Mouse (Mus musculus) heart, postnatal 0 days (tissue): ENCODE measurements around the gene Xpnpep1. TPM values are rescaled to one million over a fixed set of nuclear protein-coding genes. Genes with fewer than 3 reads are reported as not detected.

ENCODE experiments used
- ATAC-seq: fragments of 200-750 bp; cut with Nextera tagmentation; 2 replicates; pipeline ENCODE4 v1.8.0; 2017; ENCODE audit warnings: low read depth, moderate number of reproducible peaks, moderate library complexity; ENCODE audit not compliant: insufficient read depth
- DNase-seq: peaks from one replicate; pipeline ENCODE4 v3.0.0-alpha.2; 2016; ENCODE audit warnings: low spot score
- H3K27ac ChIP-seq: fragments of 300-500 bp; sonication (generic); 2 replicates; pipeline ENCODE4 v1.5.1; 2014; ENCODE audit warnings: low read depth, mild to moderate bottlenecking
- H3K27me3 ChIP-seq: fragments of 300-500 bp; sonication (generic); 2 replicates; pipeline ENCODE4 v1.6.1; 2014; ENCODE audit warnings: low read length, mixed read lengths; ENCODE audit not compliant: control insufficient read depth, insufficient read depth
- H3K36me3 ChIP-seq: fragments of 300-500 bp; sonication (generic); replicated peaks from 2 replicates; pipeline ENCODE4 v1.6.1; 2014; ENCODE audit warnings: low read length, mixed read lengths; ENCODE audit not compliant: control insufficient read depth, insufficient read depth
- H3K4me1 ChIP-seq: fragments of 300-500 bp; sonication (generic); 2 replicates; pipeline ENCODE4 v1.6.1; 2014; ENCODE audit warnings: antibody characterized with exemption; ENCODE audit not compliant: control insufficient read depth, insufficient read depth
- H3K4me2 ChIP-seq: fragments of 300-500 bp; sonication (generic); 2 replicates; pipeline ENCODE4 v1.6.1; 2014; ENCODE audit warnings: low read depth, mild to moderate bottlenecking, low read length, moderate library complexity
- H3K4me3 ChIP-seq: fragments of 300-500 bp; sonication (generic); 2 replicates; pipeline ENCODE4 v1.5.1; 2014; ENCODE audit warnings: low read depth, low read length
- H3K9ac ChIP-seq: fragments of 300-500 bp; sonication (generic); replicated peaks from 2 replicates; pipeline ENCODE4 v1.6.1; 2014; ENCODE audit warnings: low read depth, low read length, mixed read lengths
- H3K9me3 ChIP-seq: fragments of 300-500 bp; sonication (generic); replicated peaks from 2 replicates; pipeline ENCODE4 v1.6.1; 2016; ENCODE audit warnings: low read length; ENCODE audit not compliant: control insufficient read depth
- CTCF ChIP-seq: IDR thresholded peaks from 2 replicates; pipeline ENCODE4 v1.5.1; 2016; ENCODE audit warnings: antibody characterized with exemption, control low read depth, low read depth
- EP300 ChIP-seq: IDR thresholded peaks from 2 replicates; pipeline ENCODE4 v1.6.1; 2016; ENCODE audit warnings: antibody characterized with exemption, low read depth
- WGBS: fragments of 180-500 bp; shearing (Covaris S2); extraction: QIAGEN DNeasy Blood & Tissue Kit; methylation state at CpG from one replicate; pipeline ENCODE4 v1.1.7; 2014; 5-methylcytosine and 5-hydroxymethylcytosine counted together
- polyA plus RNA-seq: library from polyadenylated mRNA; unstranded; fragments of >200 nt; fragmentation: Nextera tagmentation; extraction: Ambion mirVana; gene quantifications from 2 replicates; pipeline ENCODE4 v1.2.1, GENCODE M21; 2015
- total RNA-seq: library from RNA; depleted of rRNA; stranded (reverse); fragments of >200 nt; gene quantifications from 2 replicates; pipeline ENCODE4 v1.2.3, GENCODE M21; 2014; ENCODE audit warnings: low replicate concordance

The Xpnpep1 gene
- total and polyA plus RNA-seq, 2 experiments from 2014 or later: 107 to 119 TPM

DNA sequence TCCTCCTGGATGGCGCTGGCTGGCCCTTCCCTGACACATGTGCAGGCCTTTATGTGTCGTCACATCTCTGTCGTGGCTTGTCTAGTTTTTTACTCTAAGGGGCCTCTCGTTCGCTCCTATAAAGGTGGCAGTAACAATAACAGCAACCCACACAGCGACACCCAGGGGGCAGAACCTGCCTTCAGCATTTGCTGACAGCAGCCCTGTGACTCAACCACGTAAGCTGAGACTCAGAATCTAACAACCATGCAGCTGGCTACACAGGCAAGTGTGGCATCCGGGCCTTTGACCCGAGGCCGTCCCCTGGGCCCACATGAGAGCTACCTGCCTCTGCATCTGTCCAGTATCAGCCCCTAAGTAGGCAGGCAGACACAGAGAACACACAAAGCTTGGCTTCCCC is 18.5 kb downstream of the Xpnpep1 start:
- no peak overlapping the region for H3K4me3 ChIP-seq
- H3K9me3 ChIP-seq: no peaks in the 10 kb centered on the region
- no peaks in the 10 kb centered on the region for H3K27me3 ChIP-seq
- no peak overlapping the region for H3K9ac ChIP-seq
- TF ChIP-seq EP300: no peak
- 67% methylated on average over 10 of the region's 10 CpGs for WGBS
- no peak overlapping the region for H3K27ac ChIP-seq
- peaks cover 33% of the 10 kb centered on the region for H3K36me3 ChIP-seq
- DNase-seq (no peak), ATAC-seq (no peak)
- no peak overlapping the region for H3K4me2 ChIP-seq
- peaks cover 30% of the 10 kb centered on the region for H3K4me1 ChIP-seq

DNA sequence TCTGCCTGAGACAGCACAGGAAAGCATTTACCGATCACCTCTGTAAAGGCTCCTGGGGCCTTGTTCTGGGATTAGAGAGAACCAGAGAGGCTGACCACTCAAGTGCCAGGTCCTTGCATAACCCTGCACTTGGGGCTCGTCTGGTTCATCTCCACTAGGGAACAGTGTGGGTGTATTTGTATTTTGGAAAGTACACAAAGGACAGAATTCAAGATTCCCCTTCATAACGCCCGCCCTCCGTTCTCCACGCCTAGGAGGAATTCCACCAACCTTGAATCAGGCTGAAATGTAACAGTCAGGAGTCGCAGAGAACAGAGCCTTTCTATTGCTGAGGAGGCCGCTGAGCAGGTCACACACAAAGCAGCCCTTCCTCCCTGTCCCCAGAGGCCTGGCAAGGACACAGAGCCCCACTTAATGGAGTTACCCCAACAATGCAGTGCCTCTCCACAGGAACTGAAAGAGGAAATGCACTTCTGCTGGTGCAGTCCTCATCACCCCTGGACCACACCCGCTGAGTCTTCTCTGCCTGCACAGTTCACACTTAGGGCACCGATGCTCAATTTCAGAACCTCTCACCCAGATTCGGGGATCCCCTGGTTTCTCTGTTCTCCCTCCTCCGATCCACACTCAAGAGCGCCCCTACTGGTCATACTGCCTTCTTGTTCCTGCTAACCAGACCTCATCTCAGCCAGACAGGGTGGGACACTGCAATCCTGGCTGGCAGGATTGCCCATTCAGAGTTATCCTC is 20.1 kb downstream of the Xpnpep1 start:
- ATAC-seq (no peak), DNase-seq (peak; percentile 67)
- no peak overlapping the region for H3K4me3 ChIP-seq
- H3K4me1 ChIP-seq: peaks cover 36% of the 10 kb centered on the region
- no peak overlapping the region for H3K27ac ChIP-seq
- H3K36me3 ChIP-seq: peaks cover 30% of the 10 kb centered on the region
- H3K4me2 ChIP-seq: no peak overlapping the region
- H3K9me3 ChIP-seq: no peaks in the 10 kb centered on the region
- no peaks in the 10 kb centered on the region for H3K27me3 ChIP-seq
- WGBS: 68% methylated on average over 13 of the region's 13 CpGs
- no peak overlapping the region for H3K9ac ChIP-seq
- TF ChIP-seq CTCF: peak; percentile 67
- no peak for TF ChIP-seq EP300

DNA sequence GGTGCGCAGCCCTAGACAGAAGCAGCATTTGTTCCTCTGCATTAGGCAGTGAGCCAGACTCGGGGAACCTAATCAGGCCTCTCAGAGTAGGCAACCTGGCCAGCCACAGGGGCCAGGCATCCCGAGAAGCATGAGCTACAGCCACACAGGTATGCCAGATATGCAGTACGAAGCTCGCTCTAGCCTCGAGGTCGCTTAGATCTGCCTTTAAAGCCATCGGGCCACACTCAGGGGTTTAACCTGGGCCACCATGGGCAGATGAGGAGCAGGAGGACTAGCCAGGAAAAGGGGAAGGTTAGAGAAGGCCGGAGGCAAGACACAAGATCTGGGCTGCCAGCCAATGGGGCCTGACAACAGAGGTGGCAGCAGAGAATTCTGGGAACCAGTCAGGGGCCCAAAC is 22.1 kb downstream of the Xpnpep1 start:
- Histone ChIP-seq H3K4me1 (peaks cover 42% of the 10 kb centered on the region), H3K27ac (peak overlapping the region; percentile 60), H3K4me3 (no peak overlapping the region), H3K9ac (no peak overlapping the region), H3K36me3 (peaks cover 24% of the 10 kb centered on the region; the same call in 1 of the 2 replicates), H3K27me3 (no peaks in the 10 kb centered on the region), H3K4me2 (no peak overlapping the region), H3K9me3 (no peaks in the 10 kb centered on the region)
- peak; percentile 25 for DNase-seq
- 44% methylated on average over 9 of the region's 9 CpGs for WGBS
- ATAC-seq: peak; percentile 42
- TF ChIP-seq CTCF (no peak), EP300 (no peak)

DNA sequence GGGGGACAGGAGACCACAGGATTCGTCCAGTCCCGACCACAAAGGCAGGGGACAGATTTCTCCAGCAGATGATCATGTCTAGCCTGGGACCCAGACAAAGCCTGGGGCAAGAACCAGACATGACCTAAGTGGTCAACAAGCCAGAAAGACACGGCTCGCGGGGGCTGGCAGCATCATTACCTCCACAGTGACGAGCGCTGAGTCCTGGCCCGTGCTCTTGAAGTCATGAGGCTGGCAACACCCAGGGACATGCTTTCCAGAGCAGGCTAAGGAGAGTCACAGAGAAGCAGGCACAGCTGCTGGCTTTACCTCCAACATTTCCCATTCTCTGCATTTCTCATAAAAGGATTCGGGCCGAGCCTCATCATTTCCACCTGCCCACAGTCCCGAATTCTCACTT is 22.8 kb downstream of the Xpnpep1 start:
- H3K4me3 ChIP-seq: no peak overlapping the region
- peaks cover 21% of the 10 kb centered on the region for H3K36me3 ChIP-seq
- DNase-seq: no peak
- no peaks in the 10 kb centered on the region for H3K9me3 ChIP-seq
- TF ChIP-seq CTCF (no peak), EP300 (no peak)
- no peak overlapping the region for H3K4me2 ChIP-seq
- H3K4me1 ChIP-seq: peaks cover 36% of the 10 kb centered on the region
- no peak overlapping the region for H3K9ac ChIP-seq
- 46% methylated on average over 11 of the region's 11 CpGs for WGBS
- no peaks in the 10 kb centered on the region for H3K27me3 ChIP-seq
- peak; percentile 28 for ATAC-seq
- H3K27ac ChIP-seq: 0 out of 2 replicates have a peak overlapping the region, but pooled peaks have one; percentile 32

DNA sequence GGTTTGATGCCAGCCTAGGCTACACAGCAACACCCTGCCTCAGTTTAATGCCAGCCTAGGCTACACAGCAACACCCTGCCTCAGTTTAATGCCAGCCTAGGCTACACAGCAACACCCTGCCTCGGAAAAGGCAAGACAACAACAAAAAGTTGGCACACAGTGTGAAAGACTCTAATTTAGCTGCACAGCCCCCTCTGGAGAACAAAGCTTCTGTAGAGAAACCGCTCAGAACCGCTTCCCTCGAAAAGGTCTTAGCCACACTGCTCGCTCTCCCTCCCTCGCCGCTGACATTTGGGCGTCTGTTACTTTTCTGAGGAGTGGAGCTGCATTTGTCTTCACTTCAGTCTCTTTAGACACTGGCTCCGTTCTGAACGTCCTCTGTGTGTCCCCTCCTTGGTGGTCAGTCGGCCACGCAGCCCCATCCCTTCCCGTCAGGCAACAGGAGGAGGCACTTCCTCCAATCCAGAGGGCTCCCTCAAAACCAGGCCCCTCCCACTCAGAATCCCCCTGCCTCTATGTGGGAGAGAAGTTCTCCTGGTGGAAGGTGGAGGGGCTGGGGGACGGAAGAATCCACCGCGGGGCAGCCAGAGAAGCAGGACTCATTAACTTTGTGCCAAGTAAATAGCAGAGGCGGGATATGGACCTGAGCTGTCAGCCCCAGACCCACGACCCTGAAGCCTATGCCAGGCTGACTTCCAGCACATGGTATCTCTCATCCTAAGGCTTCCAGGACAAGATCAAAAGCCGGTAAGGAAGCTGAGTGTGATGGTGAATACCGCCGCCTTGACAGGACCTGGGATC is 24.9 kb downstream of the Xpnpep1 start:
- no peak for ATAC-seq
- Histone ChIP-seq H3K4me3 (no peak overlapping the region), H3K27ac (0 out of 2 replicates have a peak overlapping the region, but pooled peaks have one; percentile 43), H3K36me3 (peaks cover 38% of the 10 kb centered on the region), H3K9me3 (no peaks in the 10 kb centered on the region), H3K4me2 (no peak overlapping the region; the same call in 1 of the 2 replicates), H3K4me1 (peaks cover 45% of the 10 kb centered on the region), H3K9ac (no peak overlapping the region), H3K27me3 (no peaks in the 10 kb centered on the region)
- 44% methylated on average over 21 of the region's 21 CpGs for WGBS
- TF ChIP-seq CTCF (no peak), EP300 (no peak)
- no peak for DNase-seq
